Mouse (Mus musculus): ENCODE data around the gene Pip4p1. TPM values are rescaled to one million over a fixed set of nuclear protein-coding genes. Genes with fewer than 3 reads are reported as not detected.
"Not testable (repeated sequence)": the region's sequence is repeated elsewhere in the genome, so short reads cannot be mapped to it uniquely, and the experiment has no call there.

Gene Pip4p1
- polyA plus RNA-seq, 1 experiment from 2014 or later: 99.5 TPM

DNA sequence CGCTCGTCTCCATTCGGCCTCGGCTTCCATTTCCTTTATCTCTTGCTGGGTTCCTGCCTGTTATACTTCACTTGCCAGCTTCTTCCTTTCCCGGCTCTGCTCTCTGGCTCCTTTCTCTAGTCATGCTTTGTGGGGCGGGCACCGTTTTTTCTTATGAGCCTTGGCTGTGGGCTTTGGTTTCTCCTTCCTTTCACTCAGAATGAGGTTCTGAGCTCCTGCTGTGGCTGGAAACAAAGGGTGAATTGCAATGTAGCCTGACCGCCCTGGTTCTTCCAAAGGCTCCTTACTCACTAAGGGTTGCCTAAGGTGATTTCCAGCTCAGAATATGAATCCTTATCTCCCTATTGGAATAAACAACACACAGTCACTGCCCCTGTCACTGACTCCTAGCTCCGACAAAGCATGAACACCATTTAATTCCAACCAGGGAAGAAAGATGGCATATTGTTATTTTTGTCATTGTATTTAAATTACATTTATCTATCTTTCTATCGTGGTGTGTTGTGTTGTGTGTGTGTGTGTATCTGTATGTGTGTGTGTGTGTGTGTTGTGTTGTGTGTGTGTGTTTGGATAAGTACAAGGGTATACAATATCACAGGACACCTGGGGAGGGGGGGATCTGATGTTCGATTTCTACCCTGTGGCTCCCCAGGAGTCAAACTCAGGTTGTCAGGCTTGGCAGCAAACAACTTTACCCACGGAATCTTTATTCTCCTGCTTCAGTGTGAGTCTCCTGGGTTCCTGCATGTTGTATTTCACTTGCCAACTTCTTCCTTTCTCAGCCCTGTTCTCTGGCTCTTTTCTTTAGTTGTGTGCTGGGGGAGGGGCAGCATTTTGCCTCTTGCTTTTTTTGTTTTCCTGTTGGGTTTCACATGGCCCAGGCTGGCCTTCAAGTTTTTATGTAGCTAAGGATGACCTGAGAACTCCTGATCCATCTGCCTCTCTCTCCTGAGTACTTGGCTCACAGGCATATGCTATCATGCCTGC is 39.2 kb upstream of the Pip4p1 start:
- no peaks in the 10 kb centered on the region for H3K36me3 ChIP-seq (ENCODE audit: control insufficient read depth, insufficient read depth, low read length)
- peak overlapping the region; percentile 18; the same call in 1 of the 2 replicates for H3K4me2 ChIP-seq (ENCODE audit: low read length)
- 0 out of 2 replicates have a peak overlapping the region, but pooled peaks have one; percentile 13 for H3K27ac ChIP-seq (ENCODE audit: low read length)
- H3K4me1 ChIP-seq (ENCODE audit: control insufficient read depth, insufficient read depth, low read length): peaks cover 7% of the 10 kb centered on the region; the same call in 1 of the 2 replicates
- ATAC-seq: peak; percentile 73; the same call in 1 of the 2 replicates
- no peaks in the 10 kb centered on the region for H3K27me3 ChIP-seq (ENCODE audit: control insufficient read depth, insufficient read depth, low read depth, low read length)
- no peak overlapping the region for H3K9ac ChIP-seq (ENCODE audit: low read depth, low read length)
- H3K4me3 ChIP-seq (ENCODE audit: low read depth, low read length): no peak overlapping the region
- 8% methylated on average over 12 of the region's 12 CpGs for WGBS
- H3K9me3 ChIP-seq (replicated peaks; ENCODE audit: control insufficient read depth, low read length, poor library complexity, severe bottlenecking): no peaks in the 10 kb centered on the region

DNA sequence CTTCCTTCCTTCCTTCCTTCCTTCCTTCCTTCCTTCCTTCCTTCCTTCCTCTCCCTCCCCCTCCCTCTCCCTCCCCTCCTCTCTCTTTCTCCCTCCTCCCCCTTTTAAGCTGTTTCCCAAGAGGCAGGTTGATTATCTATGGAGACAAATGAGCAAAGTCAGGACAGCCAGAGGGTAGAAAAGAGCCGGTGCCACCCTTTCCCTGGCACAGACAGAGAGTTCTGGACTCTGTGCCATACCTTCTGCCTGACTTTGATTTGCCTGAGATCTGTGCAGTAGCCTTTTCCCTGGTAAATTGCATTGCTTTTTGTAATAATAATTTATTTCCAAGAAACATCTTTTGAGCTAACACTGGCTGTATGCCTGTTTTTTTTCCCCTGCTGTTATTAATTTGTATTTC is 38.4 kb upstream of the Pip4p1 start:
- no peak overlapping the region for H3K27ac ChIP-seq (ENCODE audit: low read length)
- H3K27me3 ChIP-seq (ENCODE audit: control insufficient read depth, insufficient read depth, low read depth, low read length): no peaks in the 10 kb centered on the region
- ATAC-seq: 0 out of 2 replicates have a peak, but pooled peaks have one; percentile 48
- H3K9ac ChIP-seq (ENCODE audit: low read depth, low read length): no peak overlapping the region
- H3K9me3 ChIP-seq (replicated peaks; ENCODE audit: control insufficient read depth, low read length, poor library complexity, severe bottlenecking): no peaks in the 10 kb centered on the region
- no peak overlapping the region for H3K4me3 ChIP-seq (ENCODE audit: low read depth, low read length)
- H3K36me3 ChIP-seq (ENCODE audit: control insufficient read depth, insufficient read depth, low read length): no peaks in the 10 kb centered on the region
- 7% methylated on average over 1 of the region's 1 CpGs for WGBS
- no peak overlapping the region for H3K4me2 ChIP-seq (ENCODE audit: low read length)
- peaks cover 7% of the 10 kb centered on the region; the same call in 1 of the 2 replicates for H3K4me1 ChIP-seq (ENCODE audit: control insufficient read depth, insufficient read depth, low read length)

DNA sequence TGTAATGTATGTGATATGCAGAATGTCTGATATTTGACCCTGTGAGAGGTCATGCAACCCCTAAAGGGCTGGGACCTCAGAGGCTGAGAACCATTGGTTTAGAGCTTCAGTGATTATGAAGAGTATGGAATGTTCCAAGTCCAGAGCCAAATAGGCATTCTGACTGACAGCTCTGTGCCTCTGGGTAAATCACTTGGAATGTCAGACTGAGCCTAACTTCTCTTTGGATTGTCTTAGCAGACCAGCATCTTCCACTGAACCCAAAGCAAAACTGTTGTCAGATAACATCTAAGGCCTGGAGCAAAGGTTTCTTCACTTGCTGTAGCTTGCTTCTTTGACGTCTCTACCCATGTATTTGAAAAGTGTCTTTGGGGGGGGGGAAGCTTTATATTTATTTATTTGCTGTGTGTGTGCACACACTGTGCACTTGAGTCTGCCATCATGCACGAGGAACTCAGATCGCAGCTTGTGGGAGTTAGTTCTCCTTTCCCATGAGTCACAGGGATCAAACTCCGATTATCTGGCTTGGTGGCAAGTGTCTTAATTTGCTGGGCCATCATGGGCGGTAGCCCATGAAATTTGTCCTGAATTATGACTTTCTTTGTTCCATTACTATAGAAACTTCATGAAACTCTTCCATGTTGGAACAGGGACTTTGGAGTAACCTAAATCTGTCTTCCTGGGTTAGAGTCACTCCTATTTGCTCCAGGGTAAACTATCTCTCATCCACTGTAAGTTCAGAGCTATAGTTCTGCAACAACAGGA is 37.7 kb upstream of the Pip4p1 start:
- Histone ChIP-seq H3K36me3 (ENCODE audit: control insufficient read depth, insufficient read depth, low read length) (no peaks in the 10 kb centered on the region), H3K27ac (ENCODE audit: low read length) (no peak overlapping the region), H3K27me3 (ENCODE audit: control insufficient read depth, insufficient read depth, low read depth, low read length) (no peaks in the 10 kb centered on the region), H3K4me1 (ENCODE audit: control insufficient read depth, insufficient read depth, low read length) (peaks cover 7% of the 10 kb centered on the region; the same call in 1 of the 2 replicates), H3K9me3 (replicated peaks; ENCODE audit: control insufficient read depth, low read length, poor library complexity, severe bottlenecking) (no peaks in the 10 kb centered on the region), H3K9ac (ENCODE audit: low read depth, low read length) (no peak overlapping the region), H3K4me3 (ENCODE audit: low read depth, low read length) (no peak overlapping the region), H3K4me2 (ENCODE audit: low read length) (no peak overlapping the region)
- no peak for ATAC-seq
- 65% methylated on average over 5 of the region's 5 CpGs for WGBS

DNA sequence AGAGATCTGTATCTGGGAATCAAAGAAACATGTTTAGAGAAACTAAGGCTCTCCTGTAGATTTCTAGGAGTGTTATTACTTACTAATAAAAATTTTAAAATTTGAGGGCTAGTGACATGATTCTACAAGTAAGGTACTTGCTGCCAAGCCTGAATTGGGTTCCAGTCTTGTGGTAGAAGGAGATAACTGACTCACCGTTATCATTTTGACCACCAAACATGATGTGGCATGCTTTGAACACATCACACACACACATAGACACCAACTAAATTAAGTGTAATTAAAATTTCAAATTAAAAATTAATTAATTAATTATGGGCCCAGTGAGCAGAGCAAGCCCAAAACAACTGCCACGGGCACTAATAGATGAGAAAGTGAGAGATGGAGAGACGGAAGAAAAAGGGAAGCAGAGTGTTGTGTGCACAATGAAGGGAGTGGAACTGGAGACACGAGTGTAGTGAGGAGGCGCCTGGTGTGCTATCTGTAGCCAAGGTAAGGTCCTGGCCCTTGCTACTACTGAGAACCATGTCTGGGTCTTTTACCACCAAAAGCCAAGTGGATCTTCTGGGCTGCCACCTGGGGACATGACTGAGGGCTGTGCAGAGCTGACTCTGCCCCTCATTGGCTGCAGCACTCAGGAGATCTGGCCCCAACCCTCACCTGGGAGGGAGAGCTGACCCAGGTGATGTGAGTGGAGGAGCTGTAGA is 27.8 kb upstream of the Pip4p1 start:
- not testable (repeated sequence) for H3K36me3 ChIP-seq (ENCODE audit: control insufficient read depth, insufficient read depth, low read length); H3K27me3 ChIP-seq (ENCODE audit: control insufficient read depth, insufficient read depth, low read depth, low read length)

DNA sequence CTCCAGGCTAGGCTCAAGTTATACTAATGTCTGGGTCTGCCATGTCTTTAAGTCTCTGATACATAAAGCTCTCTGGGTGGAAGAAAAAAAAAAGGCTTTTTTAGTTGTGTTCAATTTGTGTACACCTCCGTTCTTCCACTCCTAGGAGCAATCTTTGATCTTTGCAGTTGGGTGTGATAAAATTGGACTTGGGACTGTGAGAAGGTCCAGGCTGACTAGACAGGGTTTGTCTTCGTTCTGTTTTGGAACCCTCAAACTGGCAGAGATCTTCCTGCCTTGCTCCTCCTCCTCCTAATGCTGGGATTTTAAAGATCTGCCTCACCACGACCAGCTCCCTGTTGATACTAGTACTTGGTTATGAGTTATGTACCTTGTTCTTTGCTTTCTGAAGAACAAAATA is 26.5 kb upstream of the Pip4p1 start:
- H3K9me3 ChIP-seq (replicated peaks; ENCODE audit: control insufficient read depth, low read length, poor library complexity, severe bottlenecking); H3K4me3 ChIP-seq (ENCODE audit: low read depth, low read length); H3K4me2 ChIP-seq (ENCODE audit: low read length); H3K27ac ChIP-seq (ENCODE audit: low read length); H3K36me3 ChIP-seq (ENCODE audit: control insufficient read depth, insufficient read depth, low read length); H3K27me3 ChIP-seq (ENCODE audit: control insufficient read depth, insufficient read depth, low read depth, low read length); ATAC-seq; H3K4me1 ChIP-seq (ENCODE audit: control insufficient read depth, insufficient read depth, low read length); H3K9ac ChIP-seq (ENCODE audit: low read depth, low read length): not testable (repeated sequence)
- 75% methylated on average over 3 of the region's 3 CpGs for WGBS

More for the DNA sequence above, 27.8 kb upstream of the Pip4p1 start:
- H3K9me3 ChIP-seq (replicated peaks; ENCODE audit: control insufficient read depth, low read length, poor library complexity, severe bottlenecking); H3K4me3 ChIP-seq (ENCODE audit: low read depth, low read length); H3K27ac ChIP-seq (ENCODE audit: low read length); H3K9ac ChIP-seq (ENCODE audit: low read depth, low read length); H3K4me2 ChIP-seq (ENCODE audit: low read length); ATAC-seq; H3K4me1 ChIP-seq (ENCODE audit: control insufficient read depth, insufficient read depth, low read length): not testable (repeated sequence)
- 88% methylated on average over 5 of the region's 5 CpGs for WGBS

DNA sequence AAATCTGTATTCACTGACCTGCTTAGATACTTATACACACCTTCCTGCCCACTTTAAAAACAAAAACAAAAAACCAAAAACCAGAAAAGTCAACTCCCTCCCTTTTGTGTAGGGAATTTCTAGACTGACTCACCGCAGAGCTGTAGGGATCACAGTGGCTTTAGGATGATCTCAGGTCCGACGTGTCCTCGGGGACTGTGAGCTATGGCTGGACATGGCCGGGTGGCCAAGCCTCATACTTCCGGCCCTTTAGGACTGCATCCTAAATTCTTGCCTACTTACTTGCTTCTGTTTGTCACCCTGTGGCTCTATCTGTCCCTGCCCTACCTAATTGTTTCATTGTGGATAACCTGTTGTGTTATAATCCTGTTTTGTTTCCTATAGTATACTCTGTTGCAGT is 26.1 kb upstream of the Pip4p1 start:
- WGBS: 77% methylated on average over 6 of the region's 6 CpGs

DNA sequence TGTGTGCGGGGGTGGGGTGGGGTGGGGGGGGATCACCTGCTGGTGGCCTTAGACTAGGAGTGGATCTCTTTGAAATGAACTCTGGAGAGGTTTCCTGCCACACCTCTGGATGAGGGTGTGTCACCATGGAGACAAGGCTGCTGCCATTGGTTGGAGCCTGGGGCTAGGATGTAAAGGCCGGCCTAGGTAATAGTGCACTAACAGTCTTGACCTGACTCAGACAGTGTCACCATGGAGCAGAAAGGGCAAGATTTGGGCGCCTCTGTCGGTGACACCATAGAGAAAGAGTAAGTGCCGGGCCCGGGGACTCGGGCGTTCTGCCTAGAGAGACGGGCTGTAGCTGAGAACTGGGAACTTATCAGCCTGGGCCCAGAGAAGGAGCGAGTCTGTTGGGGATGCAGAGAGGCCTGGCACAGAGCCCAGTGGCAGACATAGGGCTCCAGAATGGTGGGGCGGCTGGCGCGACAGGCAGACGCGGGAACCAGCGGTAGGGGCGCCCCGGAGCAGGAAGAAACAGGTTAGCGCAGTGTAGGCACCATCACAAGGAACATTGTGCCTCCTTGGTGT is 25.4 kb upstream of the Pip4p1 start, which contains the start of gene Pnp2:
TSS of gene Pnp2 (plus strand) at position 51 of the 567 bp plus-strand sequence.
- H3K9me3 ChIP-seq (replicated peaks; ENCODE audit: control insufficient read depth, low read length, poor library complexity, severe bottlenecking); H3K4me1 ChIP-seq (ENCODE audit: control insufficient read depth, insufficient read depth, low read length); H3K36me3 ChIP-seq (ENCODE audit: control insufficient read depth, insufficient read depth, low read length); H3K27me3 ChIP-seq (ENCODE audit: control insufficient read depth, insufficient read depth, low read depth, low read length); H3K27ac ChIP-seq (ENCODE audit: low read length); H3K9ac ChIP-seq (ENCODE audit: low read depth, low read length): not testable (repeated sequence)
- 8% methylated on average over 18 of the region's 19 CpGs for WGBS
- H3K4me2 ChIP-seq (ENCODE audit: low read length): peak within 1 kb of the TSS; percentile 36
- ATAC-seq: peak; percentile 92
- peak within 1 kb of the TSS; percentile 6; the same call in 1 of the 2 replicates for H3K4me3 ChIP-seq (ENCODE audit: low read depth, low read length)

More for the DNA sequence above, 26.1 kb upstream of the Pip4p1 start:
- H3K4me2 ChIP-seq (ENCODE audit: low read length); H3K4me1 ChIP-seq (ENCODE audit: control insufficient read depth, insufficient read depth, low read length); H3K27ac ChIP-seq (ENCODE audit: low read length); H3K36me3 ChIP-seq (ENCODE audit: control insufficient read depth, insufficient read depth, low read length); H3K9me3 ChIP-seq (replicated peaks; ENCODE audit: control insufficient read depth, low read length, poor library complexity, severe bottlenecking); H3K9ac ChIP-seq (ENCODE audit: low read depth, low read length); H3K27me3 ChIP-seq (ENCODE audit: control insufficient read depth, insufficient read depth, low read depth, low read length); H3K4me3 ChIP-seq (ENCODE audit: low read depth, low read length); ATAC-seq: not testable (repeated sequence)

DNA sequence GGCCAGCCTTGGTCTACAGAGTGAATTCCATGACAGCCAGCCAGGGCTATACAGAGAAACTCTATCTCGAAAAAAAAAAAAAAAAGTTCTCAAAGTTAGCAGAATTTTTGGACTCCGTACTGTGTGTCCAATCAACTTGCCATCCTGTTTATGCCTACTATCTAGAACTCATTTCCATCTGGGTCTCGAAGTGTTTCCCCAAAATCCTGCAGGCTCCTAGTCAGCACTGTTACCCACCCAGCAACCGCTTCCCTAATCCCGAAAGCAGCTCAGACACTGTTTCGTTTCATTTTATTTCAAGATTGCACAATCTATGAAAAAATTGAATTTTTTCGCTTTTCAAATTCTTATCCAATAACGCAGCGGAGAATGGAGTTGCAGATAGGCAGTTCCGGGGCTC is 24.8 kb upstream of the Pip4p1 start:
- H3K4me1 ChIP-seq (ENCODE audit: control insufficient read depth, insufficient read depth, low read length): peaks cover 2% of the 10 kb centered on the region; the same call in 1 of the 2 replicates
- no peak for ATAC-seq
- H3K4me2 ChIP-seq (ENCODE audit: low read length): no peak overlapping the region
- no peak overlapping the region for H3K4me3 ChIP-seq (ENCODE audit: low read depth, low read length)
- H3K36me3 ChIP-seq (ENCODE audit: control insufficient read depth, insufficient read depth, low read length): peaks cover 5% of the 10 kb centered on the region; the same call in 1 of the 2 replicates
- no peak overlapping the region for H3K27ac ChIP-seq (ENCODE audit: low read length)
- no peak overlapping the region for H3K9ac ChIP-seq (ENCODE audit: low read depth, low read length)
- H3K27me3 ChIP-seq (ENCODE audit: control insufficient read depth, insufficient read depth, low read depth, low read length): no peaks in the 10 kb centered on the region
- WGBS: 91% methylated on average over 10 of the region's 10 CpGs
- H3K9me3 ChIP-seq (replicated peaks; ENCODE audit: control insufficient read depth, low read length, poor library complexity, severe bottlenecking): no peaks in the 10 kb centered on the region

Data from midbrain, embryonic 16.5 days (tissue).